Mouse (Mus musculus) stomach, postnatal 0 days (tissue): ENCODE measurements at regions not wholly inside any gene's neighbourhood (a gene's known extent, or its start where the extent isn't known, plus 50 kb on each side); places are given as distances from the start of the nearest gene placed in this dataset.

Experiments used
- ATAC-seq: fragments of 200-750 bp; cut with Nextera tagmentation; 2 replicates; pipeline ENCODE4 v1.8.0; 2017; ENCODE audit not compliant: low FRiP score, low TSS enrichment
- DNase-seq: peaks from one replicate; pipeline ENCODE4 v3.0.0-alpha.2; 2016; ENCODE audit warnings: low spot score
- H3K27ac ChIP-seq: fragments of 300-500 bp; sonication (generic); replicated peaks from 2 replicates; pipeline ENCODE4 v1.5.1; 2014; ENCODE audit warnings: mild to moderate bottlenecking, control low read depth
- H3K27me3 ChIP-seq: fragments of 300-500 bp; sonication (generic); 2 replicates; pipeline ENCODE4 v1.6.1; 2014; ENCODE audit warnings: low read length; ENCODE audit not compliant: control insufficient read depth, insufficient read depth
- H3K36me3 ChIP-seq: fragments of 300-500 bp; sonication (generic); 2 replicates; pipeline ENCODE4 v1.6.1; 2014; ENCODE audit warnings: low read length, mixed read lengths; ENCODE audit not compliant: control insufficient read depth, insufficient read depth
- H3K4me1 ChIP-seq: fragments of 300-500 bp; sonication (generic); replicated peaks from 2 replicates; pipeline ENCODE4 v1.6.1; 2014; ENCODE audit warnings: antibody characterized with exemption; ENCODE audit not compliant: control insufficient read depth, insufficient read depth
- H3K4me2 ChIP-seq: fragments of 300-500 bp; sonication (generic); replicated peaks from 2 replicates; pipeline ENCODE4 v1.6.1; 2014; ENCODE audit warnings: low read depth, mild to moderate bottlenecking, control low read depth, moderate library complexity
- H3K4me3 ChIP-seq: fragments of 300-500 bp; sonication (generic); 2 replicates; pipeline ENCODE4 v1.5.1; 2014; ENCODE audit warnings: low read depth, low read length, control low read depth
- H3K9ac ChIP-seq: fragments of 300-500 bp; sonication (generic); 2 replicates; pipeline ENCODE4 v1.6.1; 2014; ENCODE audit warnings: mild to moderate bottlenecking, low read length, control low read depth, mixed read lengths
- H3K9me3 ChIP-seq: fragments of 300-500 bp; sonication (generic); 2 replicates; pipeline ENCODE4 v1.6.1; 2016; ENCODE audit warnings: low read length; ENCODE audit not compliant: control insufficient read depth
- CTCF ChIP-seq: IDR thresholded peaks from 2 replicates; pipeline ENCODE4 v1.5.1; 2016; ENCODE audit warnings: antibody characterized with exemption, low read depth, mild to moderate bottlenecking, moderate library complexity
- EP300 ChIP-seq: optimal IDR thresholded peaks from 2 replicates; pipeline ENCODE3; 2016; ENCODE audit warnings: antibody characterized with exemption
- WGBS: fragments of 180-500 bp; shearing (Covaris S2); extraction: QIAGEN DNeasy Blood & Tissue Kit; methylation state at CpG from one replicate; pipeline ENCODE4 v1.1.7; 2014; 5-methylcytosine and 5-hydroxymethylcytosine counted together

DNA sequence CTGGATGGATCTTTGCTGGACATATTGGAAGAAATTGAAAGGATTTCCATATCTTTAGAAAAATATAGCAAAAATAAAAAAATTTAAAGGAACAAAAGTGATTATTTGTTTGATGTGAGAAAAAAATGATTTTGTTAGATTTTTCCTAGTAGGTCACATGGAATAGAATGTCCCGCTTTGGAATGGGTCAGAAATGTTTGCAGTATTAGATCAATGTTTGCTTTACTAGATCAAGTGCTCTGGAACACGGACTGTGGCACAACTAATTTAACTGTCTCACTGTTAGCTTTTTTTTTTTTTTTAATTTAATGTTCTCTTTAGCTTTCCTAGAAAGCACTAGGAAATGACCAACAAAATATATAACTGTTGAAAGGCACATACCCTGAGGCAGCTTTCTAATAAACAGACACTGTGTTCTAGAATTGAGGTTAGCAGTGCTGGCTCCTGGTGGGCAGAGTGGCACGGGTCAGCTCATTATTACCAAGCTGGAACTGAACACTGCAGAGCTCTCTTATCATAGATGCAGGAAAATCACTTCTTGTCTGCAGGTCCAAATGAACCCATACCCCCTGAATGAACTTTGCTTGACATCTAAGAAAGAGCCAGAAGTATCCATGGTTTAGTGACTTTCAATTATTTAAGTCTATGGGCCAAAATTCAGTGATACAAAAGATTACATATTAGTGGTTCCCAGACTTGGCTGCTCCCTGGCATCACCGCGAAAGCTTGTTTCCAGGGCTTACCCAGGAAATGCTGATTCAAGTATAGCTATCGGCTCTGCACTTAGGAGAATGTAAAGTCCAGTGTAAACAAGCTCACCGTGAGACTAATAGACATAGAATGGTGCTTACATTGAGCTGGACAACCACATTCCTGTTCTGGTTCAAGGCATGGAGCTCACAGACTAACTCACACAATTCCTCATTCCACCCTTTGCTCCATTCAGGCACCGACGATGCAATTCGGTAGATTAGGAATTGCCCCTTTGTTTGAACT, 320.4 kb upstream of the Nr5a2 start:
- DNase-seq, result no peak
- Histone ChIP-seq H3K4me2 (no peak overlapping the region), H3K4me3 (no peak overlapping the region), H3K27me3 (no peaks in the 10 kb centered on the region), H3K9me3 (no peaks in the 10 kb centered on the region), H3K36me3 (no peaks in the 10 kb centered on the region), H3K27ac (no peak overlapping the region), H3K4me1 (no peaks in the 10 kb centered on the region), H3K9ac (no peak overlapping the region)
- 35% methylated on average over 10 of the region's 10 CpGs for WGBS
- no peak for TF ChIP-seq EP300
- no peak for TF ChIP-seq CTCF
- ATAC-seq, result peak; percentile 65; the same call in 1 of the 2 replicates

DNA sequence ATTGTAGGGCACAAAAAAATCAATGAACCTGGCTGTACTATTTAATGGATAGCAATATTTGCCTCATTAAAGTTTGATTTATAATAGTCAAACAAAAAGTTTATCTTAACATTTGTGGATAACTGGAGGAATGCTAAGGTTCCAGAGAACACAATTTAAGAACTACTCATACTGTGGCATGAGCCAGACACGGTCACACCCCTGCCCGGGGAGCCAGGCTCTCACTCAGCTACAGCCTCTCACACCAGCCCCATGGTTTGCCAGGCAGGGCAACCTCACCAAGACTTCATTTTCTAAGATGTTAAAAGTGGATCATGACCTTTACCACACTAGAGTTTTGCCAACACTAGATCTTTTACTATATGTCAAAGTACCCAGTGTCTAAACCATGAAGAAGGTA, 319.7 kb upstream of the Nr5a2 start:
- 60% methylated on average over 2 of the region's 2 CpGs for WGBS
- Histone ChIP-seq H3K4me2 (no peak overlapping the region), H3K36me3 (no peaks in the 10 kb centered on the region), H3K9ac (no peak overlapping the region), H3K27ac (no peak overlapping the region), H3K27me3 (no peaks in the 10 kb centered on the region), H3K4me3 (no peak overlapping the region), H3K4me1 (no peaks in the 10 kb centered on the region), H3K9me3 (no peaks in the 10 kb centered on the region)
- TF ChIP-seq CTCF, result no peak
- TF ChIP-seq EP300, result no peak
- ATAC-seq, result no peak
- peak; percentile 45 for DNase-seq

DNA sequence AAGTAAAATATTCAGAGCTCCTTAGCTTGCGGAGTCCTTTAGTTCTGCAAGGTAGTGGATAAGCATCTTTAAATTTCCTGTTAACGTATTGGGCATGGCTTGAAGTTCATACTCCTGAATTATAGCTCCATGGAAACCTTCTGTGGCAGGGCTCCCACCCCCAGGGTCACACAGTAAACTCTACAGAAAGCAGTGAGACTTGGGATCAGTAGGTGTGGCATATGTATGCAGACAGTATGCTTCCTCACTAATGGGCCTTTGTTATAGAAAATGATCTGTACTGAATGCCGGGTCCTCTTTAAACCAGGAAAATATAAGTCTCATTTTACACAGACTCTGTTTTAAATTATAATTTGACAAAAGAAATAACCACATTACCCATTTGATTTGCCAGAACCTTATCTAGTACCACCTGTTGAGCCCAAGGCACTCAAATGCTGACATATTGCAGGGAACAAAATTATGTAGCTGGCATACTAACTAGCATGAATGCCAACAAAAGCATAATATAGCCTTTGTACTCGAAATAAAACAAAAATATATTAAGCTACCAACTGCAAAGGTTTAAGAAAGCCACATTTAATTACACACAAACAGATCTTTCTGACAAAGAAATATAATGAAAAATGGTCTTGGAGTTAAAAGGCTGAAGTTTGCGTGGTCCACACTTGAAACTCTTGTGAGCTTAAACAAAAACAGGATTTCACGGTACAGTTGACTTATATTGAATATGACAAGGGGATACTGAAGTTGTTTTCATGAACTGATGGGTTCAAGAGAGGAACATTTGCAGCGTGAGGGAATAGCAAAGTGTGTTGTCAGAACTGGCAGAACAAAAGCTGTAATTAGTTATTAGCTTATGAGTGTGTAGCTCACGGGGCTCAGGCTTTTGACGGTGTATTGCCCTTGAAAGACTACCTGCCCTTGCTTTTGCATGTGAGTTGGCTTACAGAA, 310.7 kb upstream of the Nr5a2 start:
- TF ChIP-seq EP300 (no peak), CTCF (no peak)
- no peak overlapping the region for H3K4me3 ChIP-seq
- no peaks in the 10 kb centered on the region for H3K36me3 ChIP-seq
- no peak overlapping the region for H3K4me2 ChIP-seq
- H3K9me3 ChIP-seq, result no peaks in the 10 kb centered on the region
- WGBS, result 70% methylated on average over 9 of the region's 9 CpGs
- H3K4me1 ChIP-seq, result no peaks in the 10 kb centered on the region
- no peak overlapping the region for H3K9ac ChIP-seq
- ATAC-seq, result no peak
- DNase-seq, result no peak
- H3K27me3 ChIP-seq, result no peaks in the 10 kb centered on the region
- H3K27ac ChIP-seq, result no peak overlapping the region

DNA sequence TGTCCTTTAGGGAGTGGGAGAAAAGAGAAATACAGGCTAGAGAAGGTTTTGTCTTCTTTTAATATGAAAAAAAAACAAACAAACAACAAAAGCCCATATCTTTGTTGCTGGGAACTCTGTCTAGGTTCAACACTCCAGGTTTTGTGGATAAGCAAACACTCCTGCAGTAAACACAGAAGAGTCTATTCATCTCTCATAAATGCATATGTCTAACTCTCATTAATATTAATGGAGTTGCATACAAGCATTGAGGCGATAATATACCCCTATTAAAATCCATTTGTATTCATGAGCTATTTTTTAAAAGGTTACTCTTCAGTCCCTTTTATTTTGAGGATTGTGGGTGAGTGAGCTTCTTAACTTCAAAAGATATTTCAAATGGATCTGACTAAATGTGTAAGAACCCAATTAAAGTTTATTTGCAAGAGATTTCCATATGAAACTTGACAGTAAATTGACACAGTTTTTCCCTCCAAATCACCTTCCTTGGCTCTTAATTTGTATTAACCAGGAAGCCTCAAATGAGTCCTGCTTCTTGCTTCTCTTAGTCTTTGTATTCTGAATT, 302.6 kb upstream of the Nr5a2 start:
- Histone ChIP-seq H3K4me1 (no peaks in the 10 kb centered on the region), H3K9ac (no peak overlapping the region), H3K4me2 (no peak overlapping the region), H3K9me3 (no peaks in the 10 kb centered on the region), H3K4me3 (no peak overlapping the region), H3K27ac (no peak overlapping the region), H3K36me3 (no peaks in the 10 kb centered on the region), H3K27me3 (no peaks in the 10 kb centered on the region)
- TF ChIP-seq EP300 (no peak), CTCF (no peak)
- no peak for DNase-seq
- 80% methylated on average over 1 of the region's 1 CpGs for WGBS
- ATAC-seq, result no peak

DNA sequence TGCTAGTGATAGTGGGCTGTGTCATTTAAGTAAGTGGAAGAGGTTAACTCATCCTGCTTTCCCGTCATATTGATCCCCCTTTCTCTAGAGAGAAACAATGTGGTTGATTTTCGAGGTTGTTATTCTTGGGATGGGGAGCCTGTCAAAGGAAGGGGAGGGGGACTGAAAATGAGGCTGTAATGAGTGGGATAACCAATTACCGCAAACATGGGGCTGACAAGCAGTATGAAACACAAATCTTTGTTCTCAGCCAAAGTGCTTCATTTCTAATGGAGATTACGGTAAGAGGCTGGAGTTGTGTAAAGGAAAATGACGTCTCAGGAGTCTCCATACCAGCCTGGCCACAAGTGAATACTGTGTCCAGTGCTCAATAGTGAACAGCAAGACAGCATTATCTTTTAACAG, 301.9 kb upstream of the Nr5a2 start:
- ATAC-seq (no peak), DNase-seq (no peak)
- H3K4me1 ChIP-seq, result no peaks in the 10 kb centered on the region
- H3K4me2 ChIP-seq, result no peak overlapping the region
- H3K9me3 ChIP-seq, result no peaks in the 10 kb centered on the region
- H3K36me3 ChIP-seq, result no peaks in the 10 kb centered on the region
- no peaks in the 10 kb centered on the region for H3K27me3 ChIP-seq
- TF ChIP-seq EP300, result no peak
- no peak for TF ChIP-seq CTCF
- no peak overlapping the region for H3K9ac ChIP-seq
- no peak overlapping the region for H3K27ac ChIP-seq
- H3K4me3 ChIP-seq, result no peak overlapping the region
- 51% methylated on average over 5 of the region's 5 CpGs for WGBS
